Mouse (Mus musculus) lung, adult 2 months (tissue): ENCODE results near the gene Fam160a2. TPM values are rescaled to one million over a fixed set of nuclear protein-coding genes. Genes with fewer than 3 reads are reported as not detected.

ENCODE experiments used
- DNase-seq: peaks from one replicate; pipeline ENCODE4 v3.0.0; 2022
- H3K4me1 ChIP-seq: fragments of 200-500 bp; 2 replicates; pipeline ENCODE4 v1.6.1; 2011; ENCODE audit warnings: low read length; ENCODE audit not compliant: control insufficient read depth, insufficient read depth
- H3K4me3 ChIP-seq: fragments of 200-500 bp; replicated peaks from 2 replicates; pipeline ENCODE3; 2011; ENCODE audit warnings: low read depth, mild to moderate bottlenecking, control low read depth, low read length; ENCODE audit errors: extremely low read depth
- CTCF ChIP-seq: fragments of 200-500 bp; IDR thresholded peaks from 2 replicates; pipeline ENCODE4 v1.5.1; 2011; ENCODE audit warnings: mild to moderate bottlenecking, low read length, control low read depth; ENCODE audit not compliant: insufficient read depth
- POLR2A ChIP-seq: fragments of 200-500 bp; IDR thresholded peaks from 2 replicates; pipeline ENCODE4 v1.6.1; 2011; ENCODE audit warnings: low read depth, mild to moderate bottlenecking, control low read depth, low read length, borderline replicate concordance; ENCODE audit errors: extremely low read depth
- WGBS: fragments of 180-500 bp; shearing (Covaris S2); methylation state at CpG from one replicate; pipeline ENCODE4 v1.1.7; 2018; 5-methylcytosine and 5-hydroxymethylcytosine counted together
- polyA plus RNA-seq: library from polyadenylated mRNA; depleted of rRNA; stranded (reverse); fragments of >200 nt; gene quantifications from 2 replicates; pipeline ENCODE4 v1.2.3, GENCODE M21; 2012

Fam160a2 gene
- polyA plus RNA-seq, 1 experiment, result 57.9 TPM

DNA sequence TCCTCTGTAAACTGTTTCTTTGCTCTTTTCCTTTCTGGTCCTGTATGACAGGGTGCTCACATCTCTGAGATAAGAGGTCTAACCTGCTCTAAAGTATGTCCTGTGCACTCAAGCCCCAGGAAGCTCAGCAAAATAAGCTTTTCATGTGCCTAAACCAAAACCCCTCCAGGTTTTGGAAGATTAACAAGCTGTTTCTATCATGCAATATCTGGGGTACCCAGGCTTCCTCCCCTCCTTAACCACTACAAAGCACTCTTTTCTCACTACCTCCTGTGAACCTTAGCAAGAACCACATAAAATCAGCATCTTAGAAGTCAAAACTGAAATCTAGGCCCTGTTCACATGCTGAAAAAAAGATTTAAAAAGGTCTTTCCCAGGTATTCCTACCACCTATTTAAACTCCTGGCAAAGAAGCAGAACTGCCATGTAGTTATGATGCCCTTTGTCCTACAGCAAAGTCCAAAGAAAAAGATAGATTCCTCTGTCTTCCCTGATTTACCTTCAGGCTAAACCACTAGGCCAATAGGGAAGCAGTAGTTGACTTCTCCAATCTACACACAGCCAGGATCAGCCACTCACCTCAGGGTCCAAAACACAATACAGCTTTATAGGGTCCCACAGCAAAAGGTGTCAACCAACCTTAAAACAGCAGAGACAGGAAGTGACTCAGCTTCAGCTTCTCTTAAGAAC is 4.6 kb downstream of the Fam160a2 start:
- DNase-seq, result no peak
- Histone ChIP-seq H3K4me3 (no peak overlapping the region), H3K4me1 (peaks cover 10% of the 10 kb centered on the region)
- no peak for TF ChIP-seq CTCF
- TF ChIP-seq POLR2A, result no peak

DNA sequence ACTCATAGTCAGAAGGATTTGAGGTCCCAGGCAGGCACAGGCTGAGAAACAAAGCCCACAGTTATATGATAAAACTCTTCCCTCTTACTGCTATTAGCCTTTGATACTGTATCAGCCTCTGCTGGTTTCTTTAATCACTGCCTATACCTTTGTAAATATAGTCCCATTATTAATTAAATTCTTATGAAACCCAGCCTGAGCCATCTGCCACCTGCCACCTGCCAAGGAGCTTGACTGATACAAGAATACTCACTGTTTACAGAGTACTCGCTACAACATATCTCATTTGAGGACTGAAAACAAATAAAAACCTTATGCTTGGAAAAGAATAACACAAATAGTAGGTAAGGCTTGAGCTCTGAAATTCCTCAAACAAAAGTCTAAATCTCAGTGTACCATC is 5.2 kb downstream of the Fam160a2 start:
- no peak overlapping the region for H3K4me3 ChIP-seq
- peaks cover 10% of the 10 kb centered on the region for H3K4me1 ChIP-seq
- no peak for TF ChIP-seq POLR2A
- TF ChIP-seq CTCF, result no peak
- 61% methylated on average over 1 of the region's 1 CpGs for WGBS
- no peak for DNase-seq

DNA sequence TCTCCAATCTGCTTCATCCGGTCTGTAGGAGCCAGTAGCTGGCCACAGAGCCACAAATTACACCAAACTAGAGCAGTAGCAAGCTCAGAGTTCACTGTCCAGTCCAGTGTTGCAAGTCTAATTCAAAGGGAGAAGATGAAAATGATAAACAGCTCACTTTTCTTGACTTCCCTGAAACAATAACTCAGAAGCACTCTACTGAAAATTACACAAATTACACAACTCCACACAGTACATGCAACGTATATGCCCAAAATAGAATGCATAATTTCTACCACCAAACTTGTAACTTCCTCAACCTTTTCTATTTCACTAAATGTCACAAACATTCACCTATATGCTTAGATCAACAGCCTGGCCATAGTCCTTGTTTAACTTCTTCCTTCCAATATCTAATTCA is 9.6 kb downstream of the Fam160a2 start:
- DNase-seq, result no peak
- Histone ChIP-seq H3K4me1 (no peaks in the 10 kb centered on the region), H3K4me3 (no peak overlapping the region)
- WGBS, result 73% methylated on average over 2 of the region's 2 CpGs
- TF ChIP-seq POLR2A, result no peak

DNA sequence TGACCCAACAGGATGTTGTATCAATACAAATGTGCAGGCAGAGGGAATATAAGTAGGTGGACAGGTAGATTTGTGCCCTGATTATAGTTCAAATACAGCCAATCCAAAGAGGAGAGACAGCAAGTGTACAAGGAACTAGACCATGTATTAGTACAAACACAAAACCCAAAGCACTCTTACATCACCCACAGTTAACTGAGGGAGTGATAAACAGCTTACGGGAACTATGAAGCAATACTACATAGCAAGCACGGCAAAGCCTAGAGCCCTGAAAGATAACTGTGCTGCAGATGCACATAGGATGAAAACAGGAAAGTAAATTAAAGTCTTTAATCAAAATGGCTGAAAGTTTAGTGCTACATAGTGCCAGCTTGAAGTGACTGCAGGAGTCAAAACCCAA is 12.2 kb downstream of the Fam160a2 start:
- no peaks in the 10 kb centered on the region for H3K4me1 ChIP-seq
- DNase-seq, result no peak
- no peak for TF ChIP-seq POLR2A
- no peak for TF ChIP-seq CTCF
- 95% methylated on average over 2 of the region's 2 CpGs for WGBS
- H3K4me3 ChIP-seq, result no peak overlapping the region

DNA sequence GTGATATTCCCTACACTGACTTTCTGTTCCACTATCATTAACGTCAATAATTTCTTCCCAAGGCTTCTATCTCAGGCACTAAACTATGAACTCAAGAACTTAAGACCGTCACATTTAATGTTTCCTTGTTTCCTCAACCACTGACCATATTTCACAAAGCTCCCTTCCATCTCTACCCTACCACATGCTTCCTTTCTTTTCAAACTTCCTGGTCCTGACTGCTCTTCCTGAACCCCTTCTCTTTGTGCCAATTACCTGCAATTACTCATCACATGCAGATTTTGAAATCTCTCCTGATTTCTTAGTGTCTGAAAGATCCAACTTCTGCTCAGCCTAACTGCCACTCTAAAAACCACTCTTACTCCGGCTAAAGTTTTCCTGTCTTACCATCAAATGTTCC is 19.5 kb downstream of the Fam160a2 start:
- TF ChIP-seq POLR2A (no peak), CTCF (no peak)
- 88% methylated on average over 3 of the region's 3 CpGs for WGBS

DNA sequence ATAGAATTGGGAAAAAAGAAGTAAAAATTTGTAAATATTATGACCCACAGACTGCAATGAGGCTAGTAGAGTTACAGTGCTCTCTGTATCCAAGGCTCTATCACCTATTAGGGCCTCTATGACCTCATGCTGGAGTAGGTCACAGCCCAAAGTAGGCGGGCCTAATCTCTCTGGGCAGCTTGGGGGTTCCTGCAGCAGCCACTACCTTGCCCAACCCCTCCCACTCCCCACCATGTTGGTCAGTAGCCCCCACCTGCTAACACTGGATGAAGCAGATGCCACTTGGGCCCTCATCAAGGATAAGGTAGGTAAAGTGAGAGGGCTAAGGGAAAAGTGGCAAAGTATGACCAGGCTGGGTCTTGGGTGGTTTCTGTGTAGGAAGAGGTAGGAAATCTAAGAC is 25.0 kb downstream of the Fam160a2 start, which contains the start of gene Gm5901:
Gene Gm5901, plus strand, starts transcription at position 173 of the 400 bp plus-strand sequence.
- no peaks in the 10 kb centered on the region for H3K4me1 ChIP-seq
- H3K4me3 ChIP-seq, result no peak within 1 kb of the TSS
- no peak for DNase-seq
- TF ChIP-seq CTCF (no peak), POLR2A (no peak)
- 95% methylated on average over 1 of the region's 1 CpGs for WGBS

More for the DNA sequence above, 19.5 kb downstream of the Fam160a2 start:
- no peak for DNase-seq
- H3K4me1 ChIP-seq, result no peaks in the 10 kb centered on the region
- H3K4me3 ChIP-seq, result no peak overlapping the region

DNA sequence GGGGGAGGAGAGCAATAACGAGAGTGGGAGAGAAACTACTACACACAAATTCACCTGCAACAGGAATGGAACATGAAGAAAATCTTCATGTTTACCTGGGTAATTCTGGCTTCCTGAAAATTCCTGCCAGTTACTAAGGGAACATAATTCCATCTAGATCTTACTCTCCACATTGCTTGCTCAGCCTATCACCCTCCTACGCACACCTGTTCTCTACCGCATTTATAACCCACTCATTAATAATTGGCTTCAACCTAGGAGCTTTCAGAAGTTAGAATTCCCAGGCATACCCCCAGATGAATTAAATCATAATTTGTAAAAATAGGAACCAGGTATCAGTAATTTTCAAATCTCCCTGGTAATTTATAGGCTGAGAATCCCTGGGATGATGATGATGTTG is 25.9 kb downstream of the Fam160a2 start:
- 88% methylated on average over 3 of the region's 3 CpGs for WGBS
- Histone ChIP-seq H3K4me3 (no peak overlapping the region), H3K4me1 (no peaks in the 10 kb centered on the region)
- DNase-seq, result no peak
- no peak for TF ChIP-seq POLR2A

DNA sequence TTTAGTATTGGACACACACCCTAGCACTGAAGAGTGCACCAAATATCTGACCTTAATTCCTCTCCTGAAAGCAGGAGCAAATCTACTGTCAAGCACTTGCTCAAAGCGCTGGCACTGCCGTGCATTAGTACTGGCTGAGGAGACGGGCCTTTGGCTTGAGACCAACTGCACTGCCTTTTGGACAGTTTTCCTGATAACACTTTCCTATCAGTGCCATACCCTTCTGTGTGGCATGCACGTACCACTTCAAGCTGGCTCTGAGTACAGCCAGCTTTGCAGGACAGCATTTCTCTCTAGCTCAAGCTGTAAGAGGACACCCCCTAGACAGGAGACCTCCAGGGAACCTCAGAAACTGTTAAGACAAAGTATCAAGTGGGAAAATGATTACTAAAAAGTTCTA is 26.3 kb downstream of the Fam160a2 start:
- DNase-seq, result no peak
- WGBS, result 60% methylated on average over 4 of the region's 4 CpGs
- Histone ChIP-seq H3K4me1 (no peaks in the 10 kb centered on the region), H3K4me3 (no peak overlapping the region)
- TF ChIP-seq CTCF (no peak), POLR2A (no peak)

DNA sequence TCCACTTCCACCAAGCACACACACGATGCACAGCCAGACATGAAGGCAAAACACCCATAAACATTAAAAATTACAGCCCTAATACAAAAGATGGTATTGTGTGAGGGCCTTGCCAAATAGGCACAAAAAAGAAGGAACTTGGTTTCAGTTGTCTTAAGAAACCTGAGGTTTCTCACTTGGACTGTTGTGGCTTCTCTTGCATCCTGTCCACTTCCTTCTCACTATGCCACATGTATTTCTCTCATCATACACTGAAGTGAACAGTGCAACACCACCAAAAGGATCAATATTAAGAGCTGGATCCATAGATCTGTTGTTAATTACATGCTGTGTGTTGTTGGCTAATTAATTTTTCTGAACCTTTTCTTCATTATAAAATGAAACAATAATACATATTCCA is 26.9 kb downstream of the Fam160a2 start:
- TF ChIP-seq CTCF, result no peak
- no peak for TF ChIP-seq POLR2A
- DNase-seq, result no peak
- 87% methylated on average over 1 of the region's 1 CpGs for WGBS

DNA sequence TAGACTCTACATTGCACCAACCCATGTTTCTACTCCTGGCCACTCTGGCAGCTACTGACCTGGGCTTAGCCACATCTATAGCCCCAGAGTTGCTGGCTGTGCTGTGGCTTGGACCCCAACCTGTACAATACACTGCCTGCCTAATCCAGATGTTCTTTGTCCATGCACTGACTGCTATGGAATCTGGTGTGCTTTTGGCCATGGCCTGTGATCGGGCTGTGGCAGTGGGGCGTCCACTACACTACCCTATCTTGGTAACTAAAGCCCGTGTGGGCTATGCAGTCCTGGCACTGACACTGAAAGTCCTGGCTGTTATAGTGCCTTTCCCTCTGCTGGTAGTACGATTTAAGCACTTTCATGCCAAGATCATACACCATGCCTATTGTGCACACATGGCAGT is 31.3 kb downstream of the Fam160a2 start:
- no peak overlapping the region for H3K4me3 ChIP-seq
- no peaks in the 10 kb centered on the region for H3K4me1 ChIP-seq
- 91% methylated on average over 4 of the region's 4 CpGs for WGBS
- no peak for TF ChIP-seq POLR2A
- no peak for TF ChIP-seq CTCF
- DNase-seq, result no peak

More for the DNA sequence above, 26.9 kb downstream of the Fam160a2 start:
- H3K4me3 ChIP-seq, result no peak overlapping the region
- no peaks in the 10 kb centered on the region for H3K4me1 ChIP-seq
